Mouse (Mus musculus) spleen, postnatal 0 days (tissue): Measurements from ENCODE around the gene Gm13757. TPM values are rescaled to one million over a fixed set of nuclear protein-coding genes. Genes with fewer than 3 reads are reported as not detected.

Source experiments
- polyA plus RNA-seq: library from polyadenylated mRNA; unstranded; fragments of >200 nt; fragmentation: Nextera tagmentation; extraction: Ambion mirVana; gene quantifications from 2 replicates; pipeline ENCODE4 v1.2.1, GENCODE M21; 2015

Gm13757 gene
- not detected in 2 replicates for polyA plus RNA-seq

GRCm38 (mm10) chr2:88449031-88449430, at the start of gene Gm13757:
Gm13757 (minus strand) TSS chr2:88449131.

GRCm38 (mm10) chr2:88493020-88493419, 44.1 kb upstream of the Gm13757 start, which contains the start of gene Olfr1185-ps1:
Olfr1185-ps1 (plus strand) TSS chr2:88493320.

GRCm38 (mm10) chr2:88483298-88483697, 34.4 kb upstream of the Gm13757 start, which contains the start of gene Olfr1184:
Olfr1184 (plus strand) TSS chr2:88483598.

GRCm38 (mm10) chr2:88454567-88454966, 5.6 kb upstream of the Gm13757 start, which contains the start of gene Olfr1183:
Olfr1183 (plus strand) TSS chr2:88454867.

GRCm38 (mm10) chr2:88426071-88426470, 22.9 kb downstream of the Gm13757 start, which contains the start of gene Olfr1181:
Olfr1181 (minus strand) TSS chr2:88426171.

GRCm38 (mm10) chr2:88419051-88419450, 29.9 kb downstream of the Gm13757 start, which contains the start of gene Olfr1180:
Olfr1180 (minus strand) TSS chr2:88419151.

GRCm38 (mm10) chr2:88406353-88406752, 42.6 kb downstream of the Gm13757 start, which contains the start of gene Olfr1179:
Olfr1179 (minus strand) TSS chr2:88406453.

Other genes starting within 250 kb of the Gm13757 start
- gene Olfr1170, start 220.8 kb downstream of the Gm13757 start, polyA plus RNA-seq: not detected in 2 replicates
- gene Olfr1173, start 169.3 kb downstream of the Gm13757 start, polyA plus RNA-seq: not detected in 2 replicates
- not detected in 2 replicates for gene Olfr1174-ps, start 134.0 kb downstream of the Gm13757 start, polyA plus RNA-seq
- not detected in 2 replicates for gene Olfr1175-ps, start 121.9 kb downstream of the Gm13757 start, polyA plus RNA-seq
- gene Olfr1176, start 112.4 kb downstream of the Gm13757 start, polyA plus RNA-seq: not detected in 2 replicates
- gene Olfr1177-ps, start 102.6 kb downstream of the Gm13757 start, polyA plus RNA-seq: not detected in 2 replicates
- not detected in 2 replicates for gene Olfr1178, start 62.1 kb downstream of the Gm13757 start, polyA plus RNA-seq
- gene Olfr1179, start 42.7 kb downstream of the Gm13757 start, polyA plus RNA-seq: not detected in 2 replicates
- gene Olfr1180, start 30.0 kb downstream of the Gm13757 start, polyA plus RNA-seq: not detected in 2 replicates
- gene Olfr1181, start 23.0 kb downstream of the Gm13757 start, polyA plus RNA-seq: not detected in 2 replicates
- not detected in 2 replicates for gene Olfr1183, start 5.7 kb upstream of the Gm13757 start, polyA plus RNA-seq
- not detected in 2 replicates for gene Olfr1184, start 34.5 kb upstream of the Gm13757 start, polyA plus RNA-seq
- gene Olfr1185-ps1, start 44.2 kb upstream of the Gm13757 start, polyA plus RNA-seq: not detected in 2 replicates
- gene Olfr1186, start 69.4 kb upstream of the Gm13757 start, polyA plus RNA-seq: not detected in 2 replicates
- gene Olfr1188, start 107.8 kb upstream of the Gm13757 start, polyA plus RNA-seq: not detected in 2 replicates
- not detected in 2 replicates for gene Olfr1189, start 137.3 kb upstream of the Gm13757 start, polyA plus RNA-seq
- not detected in 2 replicates for gene Olfr1191-ps1, start 191.4 kb upstream of the Gm13757 start, polyA plus RNA-seq
- not detected in 2 replicates for gene Olfr1192-ps1, start 199.4 kb upstream of the Gm13757 start, polyA plus RNA-seq
- not detected in 2 replicates for gene Olfr1193, start 226.5 kb upstream of the Gm13757 start, polyA plus RNA-seq
- not detected in 2 replicates for gene Olfr1195, start 240.1 kb upstream of the Gm13757 start, polyA plus RNA-seq